Mouse (Mus musculus): ENCODE results near the gene Gm21987.

- TF ChIP-seq CTCF (IDR thresholded peaks at IDR 0.05; ENCODE audit: low read depth, low read length) (no peak), POLR2A (IDR thresholded peaks at IDR 0.05; ENCODE audit: extremely low read depth, insufficient read depth, low read length) (no peak)
Observed at GRCm38 (mm10) chr16:38298410-38298809, 48.4 kb upstream of the Gm21987 start.

Measured in liver, adult 2 months (tissue).